Mouse (Mus musculus): ENCODE results near the gene Gm38392. TPM values are rescaled to one million over a fixed set of nuclear protein-coding genes. Genes with fewer than 3 reads are reported as not detected.

The Gm38392 gene
- polyA plus RNA-seq, 1 experiment = not detected

DNA sequence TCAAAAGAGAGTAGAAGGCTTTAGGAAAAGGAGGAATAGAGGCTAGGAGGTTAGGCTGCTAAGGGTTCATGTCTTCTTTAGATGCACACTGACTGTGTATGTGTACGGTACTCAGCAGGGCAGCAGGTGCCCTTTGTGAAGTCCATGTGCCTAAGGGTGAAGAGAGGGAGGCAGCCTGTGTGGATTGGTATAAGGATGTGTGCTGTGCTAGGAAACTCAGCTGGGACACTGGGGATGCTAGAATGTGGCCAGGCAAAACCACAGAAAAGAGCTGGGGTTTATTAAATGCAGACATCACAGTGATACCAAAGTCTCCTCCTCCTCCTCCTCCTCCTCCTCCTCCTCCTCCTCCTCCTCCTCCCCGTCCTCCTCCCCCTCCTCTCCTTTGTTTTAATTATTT, 69.3 kb downstream of the Gm38392 start:
- H3K27ac ChIP-seq (ENCODE audit: insufficient read depth, low read length) = no peak overlapping the region
- H3K4me3 ChIP-seq (ENCODE audit: insufficient read depth, low read length) = no peak overlapping the region
- no peaks in the 10 kb centered on the region; the same call in 1 of the 2 replicates for H3K4me1 ChIP-seq (ENCODE audit: control insufficient read depth, insufficient read depth, low read length)
- no peak for TF ChIP-seq CTCF (IDR thresholded peaks at IDR 0.05; ENCODE audit: borderline replicate concordance, insufficient read depth, low read length)
- TF ChIP-seq POLR2A (IDR thresholded peaks at IDR 0.05; ENCODE audit: low read depth, low read length) = no peak

DNA sequence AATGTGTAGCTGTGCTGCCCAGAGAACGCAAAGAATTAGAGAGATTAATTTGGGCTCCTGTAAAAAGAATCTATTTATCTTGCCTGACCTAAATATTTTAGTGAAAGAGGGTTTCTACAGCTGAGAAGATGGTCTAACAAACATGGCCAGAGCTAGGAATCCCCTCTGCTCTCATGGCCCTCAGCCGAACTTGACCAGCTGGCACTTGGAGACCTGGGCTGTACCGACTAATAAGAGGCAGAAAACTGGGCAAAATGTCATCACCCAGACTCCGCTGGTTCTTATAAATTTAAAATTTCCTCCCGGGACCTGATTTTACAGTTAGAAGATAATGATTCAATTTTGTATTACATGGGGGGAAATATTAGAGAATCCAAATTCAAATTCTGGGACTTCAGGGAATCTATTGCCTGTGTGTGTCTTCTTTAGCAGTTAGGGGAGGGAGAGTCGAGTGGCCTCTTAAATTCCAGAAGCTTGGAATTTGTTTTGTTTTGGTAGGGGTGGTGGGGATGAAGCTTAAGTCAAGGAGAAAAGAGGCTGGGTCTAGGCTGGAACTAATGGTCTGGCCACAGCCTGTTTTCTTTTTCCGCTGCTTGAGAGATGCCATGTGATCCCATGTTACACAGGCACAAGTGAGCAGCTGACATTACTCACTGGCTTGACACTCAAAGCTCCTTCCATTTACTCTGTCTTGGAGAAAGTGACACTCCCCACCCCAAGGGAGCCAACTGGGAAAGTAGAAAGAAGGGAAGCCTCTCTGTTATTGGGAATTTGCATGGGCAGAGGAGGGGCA, 70.3 kb downstream of the Gm38392 start:
- H3K4me1 ChIP-seq (ENCODE audit: control insufficient read depth, insufficient read depth, low read length) = no peaks in the 10 kb centered on the region; the same call in 1 of the 2 replicates
- H3K27ac ChIP-seq (ENCODE audit: insufficient read depth, low read length) = no peak overlapping the region
- no peak overlapping the region for H3K4me3 ChIP-seq (ENCODE audit: insufficient read depth, low read length)
- no peak for TF ChIP-seq POLR2A (IDR thresholded peaks at IDR 0.05; ENCODE audit: low read depth, low read length)
- no peak for TF ChIP-seq CTCF (IDR thresholded peaks at IDR 0.05; ENCODE audit: borderline replicate concordance, insufficient read depth, low read length)

- H3K27ac ChIP-seq (ENCODE audit: insufficient read depth, low read length) = no peak overlapping the region
- H3K4me1 ChIP-seq (ENCODE audit: control insufficient read depth, insufficient read depth, low read length) = no peaks in the 10 kb centered on the region; the same call in 1 of the 2 replicates
- TF ChIP-seq POLR2A (IDR thresholded peaks at IDR 0.05; ENCODE audit: low read depth, low read length) = no peak
- no peak for TF ChIP-seq CTCF (IDR thresholded peaks at IDR 0.05; ENCODE audit: borderline replicate concordance, insufficient read depth, low read length)
- H3K4me3 ChIP-seq (ENCODE audit: insufficient read depth, low read length) = no peak overlapping the region
Observed at GRCm38 (mm10) chr3:88216116-88216515, 70.9 kb downstream of the Gm38392 start.

DNA sequence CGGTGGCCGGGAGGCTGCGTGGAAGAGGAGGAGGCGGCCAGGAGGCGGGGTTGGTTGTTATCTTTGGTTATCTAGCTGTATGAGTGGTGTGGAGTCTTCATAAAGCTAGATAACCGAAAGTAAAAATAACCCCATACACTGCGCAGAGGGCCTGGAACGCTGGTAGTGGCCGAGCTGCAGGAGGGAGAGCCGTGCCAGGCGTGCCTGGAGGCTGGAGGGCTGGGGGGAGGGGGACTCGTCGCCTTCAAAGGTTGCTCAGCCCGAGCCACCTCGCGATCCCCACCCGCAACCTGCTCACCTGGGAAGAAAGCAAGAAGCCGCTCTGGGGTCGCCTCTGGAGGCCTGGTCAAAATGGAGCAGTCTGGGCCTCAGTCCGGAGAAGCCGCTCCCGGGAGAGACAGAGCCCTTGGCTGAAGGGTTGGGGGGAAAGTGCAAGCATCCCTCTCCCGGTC, 71.4 kb downstream of the Gm38392 start:
- no peak overlapping the region for H3K27ac ChIP-seq (ENCODE audit: insufficient read depth, low read length)
- no peaks in the 10 kb centered on the region; the same call in 1 of the 2 replicates for H3K4me1 ChIP-seq (ENCODE audit: control insufficient read depth, insufficient read depth, low read length)
- no peak for TF ChIP-seq POLR2A (IDR thresholded peaks at IDR 0.05; ENCODE audit: low read depth, low read length)
- TF ChIP-seq CTCF (IDR thresholded peaks at IDR 0.05; ENCODE audit: borderline replicate concordance, insufficient read depth, low read length) = no peak
- peak overlapping the region; percentile 5; the same call in 1 of the 2 replicates for H3K4me3 ChIP-seq (ENCODE audit: insufficient read depth, low read length)

DNA sequence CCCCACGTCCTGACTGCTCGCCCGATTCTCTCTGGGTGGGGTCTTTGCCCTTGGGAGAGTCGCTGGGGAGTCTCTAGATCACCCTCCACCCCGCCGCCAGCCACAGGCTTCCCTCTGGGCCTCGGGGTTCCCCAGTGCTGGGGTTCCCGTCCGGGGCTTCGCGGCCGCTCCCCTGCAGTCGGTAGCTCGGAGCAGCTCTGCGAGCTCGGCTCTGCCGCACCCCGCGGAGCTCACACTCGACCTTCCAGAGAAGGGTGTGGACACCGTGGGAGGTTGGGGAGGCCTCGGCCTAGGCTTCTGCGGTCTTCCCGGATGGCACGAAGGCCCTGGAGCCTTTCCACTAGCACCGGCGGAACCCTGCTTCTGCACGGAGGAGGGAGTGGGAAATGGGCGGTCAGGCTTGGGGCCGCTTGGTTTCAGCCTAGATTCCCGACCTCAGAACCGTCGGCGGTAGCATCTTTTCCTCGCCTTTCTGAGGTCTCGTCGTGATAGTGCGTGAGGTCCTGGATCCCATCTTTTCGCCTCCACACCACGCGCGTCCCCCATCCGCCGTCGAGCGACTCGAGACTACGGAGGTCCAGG, 71.9 kb downstream of the Gm38392 start:
- peaks cover 3% of the 10 kb centered on the region for H3K4me1 ChIP-seq (ENCODE audit: control insufficient read depth, insufficient read depth, low read length)
- no peak for TF ChIP-seq CTCF (IDR thresholded peaks at IDR 0.05; ENCODE audit: borderline replicate concordance, insufficient read depth, low read length)
- H3K4me3 ChIP-seq (ENCODE audit: insufficient read depth, low read length) = peak overlapping the region; percentile 5; the same call in 1 of the 2 replicates
- no peak overlapping the region for H3K27ac ChIP-seq (ENCODE audit: insufficient read depth, low read length)

DNA sequence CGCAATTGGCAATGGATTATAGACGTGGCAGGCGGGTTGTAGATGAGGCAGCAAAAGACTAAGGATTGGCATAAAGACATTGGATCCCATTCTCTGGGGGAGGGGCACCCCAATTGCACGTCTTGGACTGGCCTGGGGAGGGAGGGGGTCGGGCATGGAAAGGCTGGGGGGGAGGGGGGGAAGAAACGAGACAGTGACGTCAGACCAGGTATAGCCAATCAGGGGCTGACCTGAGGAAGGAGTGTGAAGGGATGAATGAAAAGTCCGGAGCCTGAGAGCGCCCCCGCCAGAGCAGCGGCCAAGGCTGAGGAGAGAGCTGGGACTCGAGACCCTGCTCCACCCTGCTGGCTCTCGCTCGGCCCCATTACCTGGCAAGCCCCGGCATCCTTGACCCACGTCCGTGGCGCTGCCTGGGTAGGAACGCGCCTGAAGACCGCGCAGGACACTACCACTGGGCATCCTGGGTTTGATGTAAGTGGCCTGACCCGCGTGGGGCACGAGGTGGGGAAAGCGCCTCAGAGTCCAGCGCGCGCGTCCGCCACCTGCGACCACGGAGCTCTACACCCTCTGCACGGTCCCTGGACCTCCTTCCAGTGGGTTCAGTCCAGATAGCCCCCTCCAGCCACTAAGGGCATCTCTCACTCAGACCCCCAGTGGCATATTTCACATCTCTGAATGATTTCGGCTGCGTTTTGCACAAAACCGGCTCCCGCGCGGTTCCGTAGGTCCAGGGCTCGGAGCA, 72.6 kb downstream of the Gm38392 start:
- TF ChIP-seq POLR2A (IDR thresholded peaks at IDR 0.05; ENCODE audit: low read depth, low read length) (no peak), CTCF (IDR thresholded peaks at IDR 0.05; ENCODE audit: borderline replicate concordance, insufficient read depth, low read length) (no peak)
- Histone ChIP-seq H3K4me3 (ENCODE audit: insufficient read depth, low read length) (no peak overlapping the region), H3K27ac (ENCODE audit: insufficient read depth, low read length) (no peak overlapping the region), H3K4me1 (ENCODE audit: control insufficient read depth, insufficient read depth, low read length) (peaks cover 7% of the 10 kb centered on the region)

DNA sequence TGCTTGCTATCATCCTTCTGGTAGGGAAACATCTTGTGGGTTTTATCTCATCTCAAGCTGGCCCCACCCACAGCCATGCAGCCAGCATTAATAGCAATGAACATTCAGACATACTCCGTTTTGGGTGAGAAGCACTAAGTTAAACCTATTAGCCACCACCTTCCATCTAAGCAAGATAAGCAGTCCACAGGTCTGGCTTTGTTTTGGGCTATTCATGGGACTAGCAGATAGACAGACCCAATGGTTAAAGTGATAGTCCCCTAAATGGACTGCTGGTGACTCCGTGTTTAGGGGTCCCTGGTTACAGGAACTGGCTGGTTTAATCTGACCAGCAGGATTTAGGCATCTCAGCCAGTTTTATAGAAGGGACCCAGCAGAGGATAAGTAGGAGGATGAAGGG, 74.0 kb downstream of the Gm38392 start:
- no peak overlapping the region for H3K27ac ChIP-seq (ENCODE audit: insufficient read depth, low read length)
- no peak for TF ChIP-seq POLR2A (IDR thresholded peaks at IDR 0.05; ENCODE audit: low read depth, low read length)
- TF ChIP-seq CTCF (IDR thresholded peaks at IDR 0.05; ENCODE audit: borderline replicate concordance, insufficient read depth, low read length) = no peak
- no peak overlapping the region for H3K4me3 ChIP-seq (ENCODE audit: insufficient read depth, low read length)
- peaks cover 7% of the 10 kb centered on the region for H3K4me1 ChIP-seq (ENCODE audit: control insufficient read depth, insufficient read depth, low read length)

DNA sequence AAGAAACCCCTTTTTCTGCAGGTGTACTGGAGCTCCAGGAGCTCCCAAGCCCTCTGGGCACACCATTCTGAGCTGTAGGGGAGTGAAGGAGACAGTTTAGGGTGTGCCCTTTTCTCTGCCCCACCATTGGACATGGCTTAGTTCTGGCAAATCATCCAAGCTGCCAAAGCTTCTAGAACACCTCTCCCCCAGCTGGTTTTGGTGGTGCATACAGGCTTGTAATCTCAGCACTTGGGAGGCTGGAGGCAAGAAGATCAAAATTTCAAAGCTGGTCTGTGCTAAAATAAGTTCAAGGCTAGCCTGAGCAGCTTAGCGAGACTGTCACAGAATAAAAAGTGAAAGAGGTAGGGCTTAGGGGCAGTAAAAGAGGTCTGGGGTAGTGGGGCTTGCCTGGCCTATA, 74.7 kb downstream of the Gm38392 start:
- H3K27ac ChIP-seq (ENCODE audit: insufficient read depth, low read length) = no peak overlapping the region
- peaks cover 7% of the 10 kb centered on the region for H3K4me1 ChIP-seq (ENCODE audit: control insufficient read depth, insufficient read depth, low read length)
- TF ChIP-seq CTCF (IDR thresholded peaks at IDR 0.05; ENCODE audit: borderline replicate concordance, insufficient read depth, low read length) (no peak), POLR2A (IDR thresholded peaks at IDR 0.05; ENCODE audit: low read depth, low read length) (no peak)
- no peak overlapping the region for H3K4me3 ChIP-seq (ENCODE audit: insufficient read depth, low read length)

GRCm38 (mm10) chr3:88210918-88211317, 76.1 kb downstream of the Gm38392 start:
- TF ChIP-seq POLR2A (IDR thresholded peaks at IDR 0.05; ENCODE audit: low read depth, low read length) (no peak), CTCF (IDR thresholded peaks at IDR 0.05; ENCODE audit: borderline replicate concordance, insufficient read depth, low read length) (no peak)
- Histone ChIP-seq H3K27ac (ENCODE audit: insufficient read depth, low read length) (no peak overlapping the region), H3K4me3 (ENCODE audit: insufficient read depth, low read length) (no peak overlapping the region), H3K4me1 (ENCODE audit: control insufficient read depth, insufficient read depth, low read length) (peaks cover 7% of the 10 kb centered on the region)
